Mouse (Mus musculus): ENCODE results near the gene Ube2d2b. TPM values are rescaled to one million over a fixed set of nuclear protein-coding genes. Genes with fewer than 3 reads are reported as not detected.

Ube2d2b gene
- total RNA-seq (2017), result not detected in 2 replicates

GRCm38 (mm10) chr5:107829998-107830560 lies at the start of gene Ube2d2b:
Gene Ube2d2b, plus strand, starts transcription at chr5:107830099.
- no peak for ATAC-seq (replicated peaks in 1 of 2; ENCODE audit: insufficient read depth in 1 of 2, low FRiP score in 2 of 2, low TSS enrichment in 1 of 2, low read depth in 1 of 2, poor library complexity in 2 of 2, severe bottlenecking in 2 of 2)

DNA sequence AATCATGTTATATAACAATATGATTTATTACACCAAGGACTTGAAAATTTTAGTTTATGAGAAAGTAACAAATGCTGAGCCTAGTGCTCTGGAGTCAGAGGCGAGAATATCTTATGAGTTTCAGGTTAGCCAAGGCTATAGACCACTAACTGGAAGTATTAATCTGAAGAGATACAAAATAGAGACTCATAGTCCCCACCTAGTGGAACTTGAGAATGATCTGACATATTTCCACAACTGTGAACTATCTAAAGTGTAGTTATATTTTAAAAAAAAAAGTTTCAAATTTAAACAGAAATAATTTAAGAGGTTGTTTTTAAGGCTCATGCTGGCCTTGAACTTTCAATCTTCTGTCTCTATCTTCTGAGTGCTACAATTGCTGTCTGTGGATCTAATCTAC lies 47.5 kb upstream of the Ube2d2b start:
- no peak for ATAC-seq (replicated peaks in 1 of 2; ENCODE audit: insufficient read depth in 1 of 2, low FRiP score in 2 of 2, low TSS enrichment in 1 of 2, low read depth in 1 of 2, poor library complexity in 2 of 2, severe bottlenecking in 2 of 2)

DNA sequence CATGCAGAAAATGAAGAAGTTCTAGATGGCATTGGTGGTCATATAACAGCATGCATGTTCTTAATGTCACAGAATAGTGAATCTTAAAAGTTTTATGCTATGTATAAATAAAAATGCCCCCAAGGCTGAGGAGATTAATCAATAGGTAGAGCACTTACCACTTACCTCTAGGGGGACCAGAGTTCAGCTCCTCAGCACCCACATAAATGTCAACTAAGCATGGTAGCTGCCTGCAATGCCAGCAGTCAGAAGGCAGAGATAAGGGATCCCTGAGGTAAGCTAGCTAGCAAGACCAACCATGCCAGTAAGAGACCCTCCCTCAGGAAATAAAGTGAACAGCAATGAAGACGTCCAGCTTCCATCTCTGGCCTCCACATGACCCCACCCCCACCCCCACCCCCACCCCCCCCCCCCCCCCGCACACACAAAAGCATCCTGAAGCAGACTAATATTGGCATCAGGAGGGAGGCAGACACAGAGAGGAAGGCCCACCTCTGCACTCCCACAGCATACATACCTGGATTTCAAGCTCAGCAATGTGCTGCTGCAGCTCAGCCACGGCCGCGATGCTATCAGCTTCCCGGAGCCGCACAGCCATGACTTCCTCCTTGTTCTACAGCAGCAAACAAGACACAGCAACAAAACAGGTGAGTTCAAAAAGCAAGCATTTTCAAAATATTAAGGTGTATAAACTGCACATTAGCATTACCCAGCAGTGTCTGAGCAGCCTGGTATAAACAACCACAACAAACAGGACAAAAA lies 42.0 kb upstream of the Ube2d2b start:
- ATAC-seq (replicated peaks in 1 of 2; ENCODE audit: insufficient read depth in 1 of 2, low FRiP score in 2 of 2, low TSS enrichment in 1 of 2, low read depth in 1 of 2, poor library complexity in 2 of 2, severe bottlenecking in 2 of 2), result peak in 1 of 2 experiments; percentile 45; a peak in 1 of 4 replicates

DNA sequence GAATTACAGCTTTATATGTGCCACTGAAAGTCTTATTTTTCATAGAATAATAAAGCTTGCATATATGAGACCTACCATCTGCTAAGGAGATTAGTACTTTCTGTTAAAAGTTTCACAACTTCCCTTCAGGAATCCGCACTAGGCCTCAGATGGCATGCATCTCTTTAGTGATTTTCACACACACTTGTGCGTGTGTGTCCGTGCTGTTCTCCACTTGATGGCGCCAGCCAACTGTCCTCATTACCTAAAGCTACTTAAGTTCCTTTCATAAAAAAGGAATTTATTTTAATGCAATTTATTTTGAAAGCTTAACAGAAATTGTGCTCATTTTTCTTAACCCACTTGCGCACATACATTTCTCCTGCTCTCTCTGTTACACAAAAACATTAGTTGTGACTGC lies 40.4 kb upstream of the Ube2d2b start:
- no peak for ATAC-seq (replicated peaks in 1 of 2; ENCODE audit: insufficient read depth in 1 of 2, low FRiP score in 2 of 2, low TSS enrichment in 1 of 2, low read depth in 1 of 2, poor library complexity in 2 of 2, severe bottlenecking in 2 of 2)

- no peak; a peak in 1 of 4 replicates for ATAC-seq (replicated peaks in 1 of 2; ENCODE audit: insufficient read depth in 1 of 2, low FRiP score in 2 of 2, low TSS enrichment in 1 of 2, low read depth in 1 of 2, poor library complexity in 2 of 2, severe bottlenecking in 2 of 2)
These were observed 37.9 kb upstream of the Ube2d2b start for GRCm38 (mm10) chr5:107791966-107792365.

DNA sequence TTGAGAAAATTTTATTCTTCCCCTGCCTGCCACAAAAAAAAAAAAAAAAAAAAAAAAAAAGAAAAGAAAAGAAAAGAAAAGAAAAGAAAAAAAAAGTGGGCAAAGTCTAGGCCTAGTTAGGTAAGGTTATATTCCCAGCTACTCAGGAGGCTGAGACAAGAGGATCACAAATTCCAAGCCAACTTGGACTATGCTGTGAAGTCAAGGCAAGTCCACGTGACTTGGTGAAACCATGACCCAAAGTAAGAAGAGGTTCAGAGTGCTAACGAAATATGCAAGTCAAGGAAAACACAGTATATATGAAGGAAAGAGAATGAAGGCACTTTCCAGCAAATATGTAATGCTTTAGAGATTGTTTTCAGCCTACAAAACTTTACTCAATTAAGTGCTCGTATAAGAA lies 37.4 kb upstream of the Ube2d2b start:
- ATAC-seq (replicated peaks in 1 of 2; ENCODE audit: insufficient read depth in 1 of 2, low FRiP score in 2 of 2, low TSS enrichment in 1 of 2, low read depth in 1 of 2, poor library complexity in 2 of 2, severe bottlenecking in 2 of 2), result no peak

GRCm38 (mm10) chr5:107793258-107793657 lies 36.6 kb upstream of the Ube2d2b start:
- no peak for ATAC-seq (replicated peaks in 1 of 2; ENCODE audit: insufficient read depth in 1 of 2, low FRiP score in 2 of 2, low TSS enrichment in 1 of 2, low read depth in 1 of 2, poor library complexity in 2 of 2, severe bottlenecking in 2 of 2)

DNA sequence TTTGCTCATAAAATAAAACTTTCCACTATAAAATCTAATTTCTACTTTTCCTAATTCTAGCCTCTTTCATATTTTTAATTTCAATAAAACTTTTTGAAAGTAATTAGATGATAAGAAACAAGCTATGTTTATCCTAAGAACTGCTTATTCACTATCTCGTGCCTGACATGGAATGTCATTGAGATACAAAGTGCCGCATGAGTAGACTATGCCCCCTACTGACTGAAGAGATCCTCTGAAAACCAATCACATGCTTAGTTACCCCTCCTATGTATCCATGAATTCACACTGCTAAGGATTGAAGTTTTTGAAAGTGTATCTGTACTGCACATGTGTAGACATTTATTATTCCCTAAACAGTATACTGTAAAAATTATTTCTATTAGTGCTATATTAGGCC lies 36.0 kb upstream of the Ube2d2b start:
- no peak for ATAC-seq (replicated peaks in 1 of 2; ENCODE audit: insufficient read depth in 1 of 2, low FRiP score in 2 of 2, low TSS enrichment in 1 of 2, low read depth in 1 of 2, poor library complexity in 2 of 2, severe bottlenecking in 2 of 2)

DNA sequence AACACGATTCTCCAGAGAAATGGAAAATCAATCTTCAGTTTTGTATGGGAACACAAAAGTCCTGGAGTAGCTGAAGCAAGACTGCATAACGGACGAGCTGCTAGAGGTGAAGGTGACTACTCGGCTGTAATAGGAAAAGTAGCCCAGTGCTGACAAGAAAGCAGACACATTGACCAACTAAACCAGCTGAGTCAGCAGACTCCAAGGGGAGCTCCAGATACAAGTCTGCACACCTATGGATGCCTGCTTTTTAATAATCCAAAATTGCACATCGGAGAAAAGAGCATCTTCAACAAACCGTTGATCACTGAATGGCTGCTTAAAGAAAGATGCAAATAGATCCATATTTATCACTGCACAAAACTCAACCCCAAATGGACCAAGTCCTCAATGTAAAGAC lies 31.6 kb upstream of the Ube2d2b start:
- ATAC-seq (replicated peaks in 1 of 2; ENCODE audit: insufficient read depth in 1 of 2, low FRiP score in 2 of 2, low TSS enrichment in 1 of 2, low read depth in 1 of 2, poor library complexity in 2 of 2, severe bottlenecking in 2 of 2), result no peak

GRCm38 (mm10) chr5:107801234-107801633 lies 28.7 kb upstream of the Ube2d2b start:
- ATAC-seq (replicated peaks in 1 of 2; ENCODE audit: insufficient read depth in 1 of 2, low FRiP score in 2 of 2, low TSS enrichment in 1 of 2, low read depth in 1 of 2, poor library complexity in 2 of 2, severe bottlenecking in 2 of 2), result no peak

DNA sequence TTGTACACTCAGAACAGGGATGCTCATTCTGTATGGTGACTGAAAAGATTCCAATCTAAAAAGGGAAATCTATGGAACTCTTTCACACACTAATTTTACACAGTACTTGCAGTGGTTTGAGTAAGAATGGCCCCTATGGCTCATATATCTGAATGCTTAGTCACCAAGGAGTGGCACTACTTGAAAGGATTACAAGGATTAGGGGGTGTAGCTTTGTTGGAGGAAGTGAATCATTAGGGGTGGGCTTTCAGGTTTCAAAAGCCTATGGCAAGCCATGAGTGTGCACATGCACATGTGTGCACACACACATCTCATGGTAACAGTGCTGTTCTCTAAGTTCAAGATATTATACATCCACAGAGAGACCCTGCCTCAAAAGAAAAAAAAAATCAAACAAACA lies 27.3 kb upstream of the Ube2d2b start:
- no peak for ATAC-seq (replicated peaks in 1 of 2; ENCODE audit: insufficient read depth in 1 of 2, low FRiP score in 2 of 2, low TSS enrichment in 1 of 2, low read depth in 1 of 2, poor library complexity in 2 of 2, severe bottlenecking in 2 of 2)

GRCm38 (mm10) chr5:107807496-107807895 lies 22.4 kb upstream of the Ube2d2b start:
- no peak for ATAC-seq (replicated peaks in 1 of 2; ENCODE audit: insufficient read depth in 1 of 2, low FRiP score in 2 of 2, low TSS enrichment in 1 of 2, low read depth in 1 of 2, poor library complexity in 2 of 2, severe bottlenecking in 2 of 2)

DNA sequence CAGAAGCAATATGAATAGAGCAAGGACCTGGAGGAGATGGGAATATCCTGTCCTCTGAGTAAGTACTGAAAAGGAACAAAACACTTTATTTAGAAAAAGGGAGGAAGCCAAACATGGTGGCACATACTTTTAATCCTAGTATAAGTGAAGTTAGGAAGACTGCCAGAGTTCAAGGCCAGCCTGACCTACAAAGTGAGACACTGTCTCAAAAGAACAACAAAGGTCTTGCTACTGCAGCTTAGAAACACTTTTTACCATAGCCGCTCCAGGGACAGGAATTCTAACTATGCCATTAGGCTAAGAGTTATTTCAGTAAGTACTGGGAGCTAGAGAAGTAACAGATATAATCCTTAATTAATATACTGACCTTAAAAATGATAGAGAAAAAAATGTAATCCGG lies 15.2 kb upstream of the Ube2d2b start:
- no peak for ATAC-seq (replicated peaks in 1 of 2; ENCODE audit: insufficient read depth in 1 of 2, low FRiP score in 2 of 2, low TSS enrichment in 1 of 2, low read depth in 1 of 2, poor library complexity in 2 of 2, severe bottlenecking in 2 of 2)

- ATAC-seq (replicated peaks in 1 of 2; ENCODE audit: insufficient read depth in 1 of 2, low FRiP score in 2 of 2, low TSS enrichment in 1 of 2, low read depth in 1 of 2, poor library complexity in 2 of 2, severe bottlenecking in 2 of 2), result no peak
These were observed 7.4 kb upstream of the Ube2d2b start for GRCm38 (mm10) chr5:107822521-107822920.

DNA sequence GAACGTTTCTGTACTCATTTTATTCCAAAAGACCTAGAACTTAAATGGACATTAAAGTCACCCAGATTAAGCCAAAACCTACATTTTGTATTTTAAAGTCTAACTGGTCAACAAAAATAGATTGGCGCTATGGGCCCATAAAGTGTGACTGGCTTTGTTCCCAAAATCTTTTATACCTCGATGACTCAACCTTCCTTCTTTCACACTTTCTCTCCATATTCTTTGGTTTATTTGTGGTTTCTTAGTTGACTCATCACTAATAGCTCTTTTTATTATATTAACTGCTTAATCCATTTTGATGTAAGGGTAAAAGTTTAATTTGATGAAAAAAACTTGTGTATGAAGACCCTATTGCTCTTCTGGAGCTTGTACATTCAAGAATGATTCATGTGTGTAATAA lies 1.5 kb downstream of the Ube2d2b start:
- no peak for ATAC-seq (replicated peaks in 1 of 2; ENCODE audit: insufficient read depth in 1 of 2, low FRiP score in 2 of 2, low TSS enrichment in 1 of 2, low read depth in 1 of 2, poor library complexity in 2 of 2, severe bottlenecking in 2 of 2)

- no peak for ATAC-seq (replicated peaks in 1 of 2; ENCODE audit: insufficient read depth in 1 of 2, low FRiP score in 2 of 2, low TSS enrichment in 1 of 2, low read depth in 1 of 2, poor library complexity in 2 of 2, severe bottlenecking in 2 of 2)
These were observed 4.4 kb downstream of the Ube2d2b start for GRCm38 (mm10) chr5:107834287-107834686.

DNA sequence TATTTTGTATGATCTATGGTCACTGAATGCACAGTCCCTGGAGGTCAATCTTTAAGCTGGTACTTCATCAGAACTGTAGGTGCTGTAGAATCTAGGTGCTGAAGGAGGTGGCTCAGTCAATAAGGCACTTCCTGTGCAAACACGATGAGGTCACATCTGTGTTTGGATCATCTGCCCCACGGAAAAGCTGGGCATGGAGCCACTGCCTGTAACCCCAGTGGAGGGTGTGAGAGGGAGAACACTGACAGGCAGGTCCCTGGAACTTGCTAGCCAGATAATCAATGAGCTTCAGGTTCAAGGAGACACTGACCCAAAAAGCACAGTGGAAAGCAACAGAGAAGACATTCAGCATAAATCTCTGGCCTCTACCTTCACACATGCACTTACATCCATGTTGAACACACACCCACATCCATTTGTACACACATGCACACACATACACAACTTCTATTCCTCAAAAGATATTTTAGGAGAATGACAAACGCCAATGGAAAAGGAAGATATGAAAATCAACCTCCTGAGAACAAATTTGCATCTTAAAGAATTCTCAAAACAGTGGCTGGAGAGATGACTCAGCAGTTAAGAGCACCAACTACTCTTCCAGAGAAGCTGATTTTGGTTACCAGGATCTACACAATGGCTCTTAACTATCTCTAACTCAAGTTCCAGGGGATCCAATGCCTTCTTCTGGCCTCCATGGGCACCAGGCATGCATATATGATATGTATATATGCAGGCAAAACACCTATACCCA lies 9.2 kb downstream of the Ube2d2b start:
- no peak for ATAC-seq (replicated peaks in 1 of 2; ENCODE audit: insufficient read depth in 1 of 2, low FRiP score in 2 of 2, low TSS enrichment in 1 of 2, low read depth in 1 of 2, poor library complexity in 2 of 2, severe bottlenecking in 2 of 2)

DNA sequence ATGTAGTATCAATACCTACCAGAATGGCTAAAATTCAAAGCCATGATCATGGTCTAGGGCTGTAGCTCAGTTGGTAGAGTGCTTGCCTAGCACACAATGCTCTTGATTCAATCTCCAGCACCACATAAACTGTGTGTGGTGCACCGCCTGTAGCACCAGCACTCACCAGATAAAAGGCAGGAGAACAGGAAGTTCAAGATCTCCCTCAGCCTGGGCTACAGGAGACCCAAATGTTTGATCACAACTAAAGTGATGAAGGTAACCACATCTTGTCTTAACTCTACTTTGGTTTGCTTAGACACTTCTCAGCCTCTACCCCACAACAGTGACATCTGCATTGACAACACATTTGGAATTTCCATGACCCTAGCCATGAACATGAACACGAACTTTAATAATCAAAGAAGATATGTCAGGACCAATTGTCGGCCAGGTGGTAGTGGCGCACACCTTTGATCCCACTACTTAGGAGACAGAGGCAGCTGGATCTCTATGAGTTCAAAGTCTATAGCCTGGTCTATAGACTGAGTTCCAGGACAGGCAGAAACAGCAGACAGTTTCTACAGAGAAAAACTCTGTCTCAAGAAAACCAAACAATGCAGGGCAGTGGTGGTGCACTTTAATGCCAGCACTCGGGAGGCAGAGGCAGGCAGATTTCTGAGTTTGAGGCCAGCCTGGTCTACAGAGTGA lies 10.8 kb downstream of the Ube2d2b start:
- ATAC-seq (replicated peaks in 1 of 2; ENCODE audit: insufficient read depth in 1 of 2, low FRiP score in 2 of 2, low TSS enrichment in 1 of 2, low read depth in 1 of 2, poor library complexity in 2 of 2, severe bottlenecking in 2 of 2), result no peak

All from hematopoietic stem cell, adult 5-6 weeks (primary cell).